Mouse (Mus musculus): Measurements from ENCODE around the gene Ftsj1. TPM values are rescaled to one million over a fixed set of nuclear protein-coding genes. Genes with fewer than 3 reads are reported as not detected.

Ftsj1 gene
- total and polyA plus RNA-seq, 2 experiments from 2014 or later: 17.1 to 20.9 TPM

DNA sequence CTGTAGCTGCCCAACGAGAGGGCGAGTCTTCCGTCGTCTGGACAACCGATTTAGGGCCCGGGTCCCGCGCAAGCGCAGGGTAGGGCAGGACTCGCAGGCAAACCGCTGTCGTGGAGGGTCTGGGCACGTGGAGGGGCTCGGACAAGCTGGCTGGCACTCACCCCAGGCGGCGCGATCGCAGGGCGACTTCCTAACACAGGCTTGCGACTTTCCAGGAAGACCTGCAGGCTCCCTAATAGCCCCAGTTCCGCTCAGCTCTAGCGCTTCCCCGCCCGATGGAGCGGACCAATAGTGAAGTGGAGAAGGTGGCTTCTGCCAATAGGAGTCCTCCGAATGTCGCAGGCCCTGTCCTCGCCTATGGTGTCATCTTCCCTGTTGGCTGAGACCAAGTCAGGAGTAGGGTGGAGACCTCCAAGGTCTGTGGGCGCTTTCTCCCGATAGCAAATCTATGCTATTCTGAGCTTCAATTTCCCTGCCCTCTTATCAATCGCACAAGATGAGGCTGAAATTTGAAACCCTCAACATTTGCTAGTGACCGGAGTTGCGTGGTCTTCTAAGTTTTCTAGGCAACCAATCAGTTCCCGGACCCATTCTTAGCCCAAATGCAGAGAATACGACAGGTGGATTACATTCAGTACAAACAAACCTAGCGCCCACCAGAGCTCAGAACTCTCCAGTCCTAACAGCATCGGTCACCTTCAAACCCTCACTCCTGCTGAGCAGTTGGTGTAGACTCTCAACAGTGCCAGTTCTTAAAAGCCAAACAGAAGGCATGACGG lies 59.4 kb downstream of the Ftsj1 start:
- Histone ChIP-seq H3K9ac (replicated peaks; ENCODE audit: low read depth, low read length) (peak overlapping the region; percentile 60), H3K4me3 (ENCODE audit: low read depth, low read length) (peak overlapping the region; percentile 60), H3K36me3 (replicated peaks; ENCODE audit: control insufficient read depth, insufficient read depth, low read length) (no peaks in the 10 kb centered on the region), H3K27ac (ENCODE audit: low read depth) (peak overlapping the region; percentile 58), H3K4me1 (ENCODE audit: control insufficient read depth, insufficient read depth) (peaks cover 4% of the 10 kb centered on the region; the same call in 1 of the 2 replicates), H3K27me3 (ENCODE audit: control insufficient read depth, insufficient read depth, low read length) (no peaks in the 10 kb centered on the region), H3K9me3 (replicated peaks; ENCODE audit: control insufficient read depth, low read length) (no peaks in the 10 kb centered on the region), H3K4me2 (ENCODE audit: low read depth, low read length) (peak overlapping the region; percentile 71)
- TF ChIP-seq CTCF (IDR thresholded peaks at IDR 0.05; ENCODE audit: low read depth): no peak
- no peak for TF ChIP-seq EP300 (IDR thresholded peaks at IDR 0.05; ENCODE audit: low read depth)
- ATAC-seq (ENCODE audit: insufficient read depth, low read depth): peak; percentile 96
- WGBS: 17% methylated on average over 38 of the region's 38 CpGs
- DNase-seq (ENCODE audit: low spot score): peak; percentile 75

DNA sequence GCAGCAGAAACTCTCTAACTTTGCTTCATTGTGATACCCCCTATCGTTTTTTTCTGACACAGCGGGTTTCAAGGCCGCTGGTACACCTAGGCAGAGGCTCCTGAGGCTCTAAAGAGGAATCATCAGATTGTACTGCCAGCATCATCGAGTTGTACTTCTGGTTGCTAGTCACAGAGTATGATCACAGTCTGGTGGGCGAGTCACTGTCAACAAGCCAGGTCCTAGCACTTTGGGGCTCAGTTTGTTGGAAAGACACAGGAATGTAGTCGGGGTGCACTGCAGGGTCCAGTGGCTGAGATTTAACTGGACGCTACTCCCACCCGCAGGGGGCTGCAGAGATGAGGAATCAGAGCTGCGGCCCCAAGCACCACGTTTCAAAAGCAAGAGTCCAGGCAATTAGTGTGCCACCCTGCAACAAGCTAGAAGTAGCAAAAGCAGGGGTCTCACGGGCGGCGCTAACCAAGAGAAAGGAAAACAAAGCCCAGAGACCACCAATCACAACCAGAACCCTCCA lies 60.0 kb downstream of the Ftsj1 start:
- WGBS: 11% methylated on average over 12 of the region's 13 CpGs
- H3K9ac ChIP-seq (replicated peaks; ENCODE audit: low read depth, low read length): peak overlapping the region; percentile 60
- no peaks in the 10 kb centered on the region for H3K9me3 ChIP-seq (replicated peaks; ENCODE audit: control insufficient read depth, low read length)
- peaks cover 4% of the 10 kb centered on the region; the same call in 1 of the 2 replicates for H3K4me1 ChIP-seq (ENCODE audit: control insufficient read depth, insufficient read depth)
- TF ChIP-seq EP300 (IDR thresholded peaks at IDR 0.05; ENCODE audit: low read depth) (no peak), CTCF (IDR thresholded peaks at IDR 0.05; ENCODE audit: low read depth) (no peak)
- H3K4me3 ChIP-seq (ENCODE audit: low read depth, low read length): peak overlapping the region; percentile 60
- H3K4me2 ChIP-seq (ENCODE audit: low read depth, low read length): peak overlapping the region; percentile 71
- no peaks in the 10 kb centered on the region for H3K27me3 ChIP-seq (ENCODE audit: control insufficient read depth, insufficient read depth, low read length)
- DNase-seq (ENCODE audit: low spot score) (no peak), ATAC-seq (ENCODE audit: insufficient read depth, low read depth) (no peak)
- peak overlapping the region; percentile 57 for H3K27ac ChIP-seq (ENCODE audit: low read depth)
- no peaks in the 10 kb centered on the region for H3K36me3 ChIP-seq (replicated peaks; ENCODE audit: control insufficient read depth, insufficient read depth, low read length)

Other genes starting within 250 kb of the Ftsj1 start
- gene Glod5, start 233.9 kb downstream of the Ftsj1 start, total RNA-seq (2014; rRNA removed; ENCODE audit: low replicate concordance): not detected in 2 replicates
- gene Glod5, start 233.9 kb downstream of the Ftsj1 start, polyA plus RNA-seq (2015; fragmentation: Nextera tagmentation; extraction: Ambion mirVana): 0.55 TPM in 2 replicates
- gene Suv39h1, start 177.6 kb downstream of the Ftsj1 start, total RNA-seq (2014; rRNA removed; ENCODE audit: low replicate concordance): 15.7 and 15.9 TPM in 2 replicates
- gene Suv39h1, start 177.6 kb downstream of the Ftsj1 start, polyA plus RNA-seq (2015; fragmentation: Nextera tagmentation; extraction: Ambion mirVana): 8.2 and 8.6 TPM in 2 replicates
- 0.31 TPM in 1 of 2 replicates, not detected in the other for gene Was, start 161.9 kb downstream of the Ftsj1 start, total RNA-seq (2014; rRNA removed; ENCODE audit: low replicate concordance)
- 0.22 and 0.25 TPM in 2 replicates for gene Was, start 161.9 kb downstream of the Ftsj1 start, polyA plus RNA-seq (2015; fragmentation: Nextera tagmentation; extraction: Ambion mirVana)
- 130 and 155 TPM in 2 replicates for gene Wdr13, start 119.5 kb downstream of the Ftsj1 start, total RNA-seq (2014; rRNA removed; ENCODE audit: low replicate concordance)
- 24.4 and 26.4 TPM in 2 replicates for gene Wdr13, start 119.5 kb downstream of the Ftsj1 start, polyA plus RNA-seq (2015; fragmentation: Nextera tagmentation; extraction: Ambion mirVana)
- gene Rbm3, start 106.5 kb downstream of the Ftsj1 start, total RNA-seq (2014; rRNA removed; ENCODE audit: low replicate concordance): 408 and 439 TPM in 2 replicates
- gene Rbm3, start 106.5 kb downstream of the Ftsj1 start, polyA plus RNA-seq (2015; fragmentation: Nextera tagmentation; extraction: Ambion mirVana): 524 and 551 TPM in 2 replicates
- 7.0 and 12.2 TPM in 2 replicates for gene Tbc1d25, start 76.2 kb downstream of the Ftsj1 start, total RNA-seq (2014; rRNA removed; ENCODE audit: low replicate concordance)
- 6.4 and 6.5 TPM in 2 replicates for gene Tbc1d25, start 76.2 kb downstream of the Ftsj1 start, polyA plus RNA-seq (2015; fragmentation: Nextera tagmentation; extraction: Ambion mirVana)
- 23.0 and 26.2 TPM in 2 replicates for gene Ebp, start 58.9 kb downstream of the Ftsj1 start, total RNA-seq (2014; rRNA removed; ENCODE audit: low replicate concordance)
- 20.6 and 26.3 TPM in 2 replicates for gene Ebp, start 58.9 kb downstream of the Ftsj1 start, polyA plus RNA-seq (2015; fragmentation: Nextera tagmentation; extraction: Ambion mirVana)
- 1.6 and 5.6 TPM in 2 replicates for gene Porcn, start 45.9 kb downstream of the Ftsj1 start, total RNA-seq (2014; rRNA removed; ENCODE audit: low replicate concordance)
- gene Porcn, start 45.9 kb downstream of the Ftsj1 start, polyA plus RNA-seq (2015; fragmentation: Nextera tagmentation; extraction: Ambion mirVana): 2.5 and 2.9 TPM in 2 replicates
- gene Slc38a5, start 18.7 kb upstream of the Ftsj1 start, total RNA-seq (2014; rRNA removed; ENCODE audit: low replicate concordance): 10.5 and 20.4 TPM in 2 replicates
- gene Slc38a5, start 18.7 kb upstream of the Ftsj1 start, polyA plus RNA-seq (2015; fragmentation: Nextera tagmentation; extraction: Ambion mirVana): 5.0 and 5.8 TPM in 2 replicates
- not detected in 2 replicates for gene Ssxb10, start 75.0 kb upstream of the Ftsj1 start, total RNA-seq (2014; rRNA removed; ENCODE audit: low replicate concordance)
- gene Ssxb10, start 75.0 kb upstream of the Ftsj1 start, polyA plus RNA-seq (2015; fragmentation: Nextera tagmentation; extraction: Ambion mirVana): not detected in 2 replicates
- not detected in 2 replicates for gene Ssxb9, start 114.6 kb upstream of the Ftsj1 start, total RNA-seq (2014; rRNA removed; ENCODE audit: low replicate concordance)
- not detected in 2 replicates for gene Ssxb9, start 114.6 kb upstream of the Ftsj1 start, polyA plus RNA-seq (2015; fragmentation: Nextera tagmentation; extraction: Ambion mirVana)
- gene Ssxb1, start 160.9 kb upstream of the Ftsj1 start, total RNA-seq (2014; rRNA removed; ENCODE audit: low replicate concordance): not detected in 2 replicates
- gene Ssxb1, start 160.9 kb upstream of the Ftsj1 start, polyA plus RNA-seq (2015; fragmentation: Nextera tagmentation; extraction: Ambion mirVana): not detected in 2 replicates
- not detected in 2 replicates for gene Ssxb2, start 209.3 kb upstream of the Ftsj1 start, total RNA-seq (2014; rRNA removed; ENCODE audit: low replicate concordance)
- gene Ssxb2, start 209.3 kb upstream of the Ftsj1 start, polyA plus RNA-seq (2015; fragmentation: Nextera tagmentation; extraction: Ambion mirVana): not detected in 2 replicates

Measured in heart, postnatal 0 days (tissue).